Mouse (Mus musculus): ENCODE measurements at regions not wholly inside any gene's neighbourhood (a gene's known extent, or its start where the extent isn't known, plus 50 kb on each side); places are given as distances from the start of the nearest gene placed in this dataset.
"Not testable (repeated sequence)": the region's sequence is repeated elsewhere in the genome, so short reads cannot be mapped to it uniquely, and the experiment has no call there.

GRCm38 (mm10) chr4:153861420-153861819, 95.6 kb upstream of the A430005L14Rik start:
- WGBS, result 57% methylated on average over 8 of the region's 8 CpGs
- no peaks in the 10 kb centered on the region for H3K36me3 ChIP-seq (ENCODE audit: control insufficient read depth, insufficient read depth, low read length)
- H3K9ac ChIP-seq (ENCODE audit: low read depth, low read length), result no peak overlapping the region
- H3K27ac ChIP-seq (replicated peaks; ENCODE audit: insufficient read depth, low read depth, low read length), result no peak overlapping the region
- DNase-seq (ENCODE audit: extremely low read depth, low read depth, low spot score), result no peak
- no peaks in the 10 kb centered on the region for H3K4me1 ChIP-seq (ENCODE audit: control insufficient read depth, insufficient read depth, low read length)
- TF ChIP-seq CTCF (IDR thresholded peaks at IDR 0.05; ENCODE audit: low read depth, low read length) (no peak), POLR2A (IDR thresholded peaks at IDR 0.05; ENCODE audit: extremely low read depth, insufficient read depth, low read length) (no peak)
- no peak overlapping the region for H3K4me3 ChIP-seq (ENCODE audit: insufficient read depth, low read depth, low read length)
- H3K79me2 ChIP-seq (ENCODE audit: control insufficient read depth, insufficient read depth, low read length), result no peaks in the 10 kb centered on the region
- H3K27me3 ChIP-seq (ENCODE audit: control insufficient read depth, insufficient read depth, low read length), result no peaks in the 10 kb centered on the region

- H3K79me2 ChIP-seq (ENCODE audit: control insufficient read depth, insufficient read depth, low read length), result no peaks in the 10 kb centered on the region
- WGBS, result 78% methylated on average over 12 of the region's 12 CpGs
- no peaks in the 10 kb centered on the region for H3K36me3 ChIP-seq (ENCODE audit: control insufficient read depth, insufficient read depth, low read length)
- no peaks in the 10 kb centered on the region for H3K4me1 ChIP-seq (ENCODE audit: control insufficient read depth, insufficient read depth, low read length)
- DNase-seq (ENCODE audit: extremely low read depth, low read depth, low spot score), result no peak
- no peak overlapping the region for H3K9ac ChIP-seq (ENCODE audit: low read depth, low read length)
- no peaks in the 10 kb centered on the region for H3K27me3 ChIP-seq (ENCODE audit: control insufficient read depth, insufficient read depth, low read length)
- H3K27ac ChIP-seq (replicated peaks; ENCODE audit: insufficient read depth, low read depth, low read length), result no peak overlapping the region
- TF ChIP-seq CTCF (IDR thresholded peaks at IDR 0.05; ENCODE audit: low read depth, low read length) (no peak), POLR2A (IDR thresholded peaks at IDR 0.05; ENCODE audit: extremely low read depth, insufficient read depth, low read length) (no peak)
- no peak overlapping the region for H3K4me3 ChIP-seq (ENCODE audit: insufficient read depth, low read depth, low read length)
Observed at GRCm38 (mm10) chr4:153862121-153862660, 94.8 kb upstream of the A430005L14Rik start.

- 70% methylated on average over 3 of the region's 3 CpGs for WGBS
- no peaks in the 10 kb centered on the region for H3K79me2 ChIP-seq (ENCODE audit: control insufficient read depth, insufficient read depth, low read length)
- TF ChIP-seq CTCF (IDR thresholded peaks at IDR 0.05; ENCODE audit: low read depth, low read length) (no peak), POLR2A (IDR thresholded peaks at IDR 0.05; ENCODE audit: extremely low read depth, insufficient read depth, low read length) (no peak)
- H3K4me3 ChIP-seq (ENCODE audit: insufficient read depth, low read depth, low read length), result no peak overlapping the region
- no peaks in the 10 kb centered on the region for H3K27me3 ChIP-seq (ENCODE audit: control insufficient read depth, insufficient read depth, low read length)
- H3K4me1 ChIP-seq (ENCODE audit: control insufficient read depth, insufficient read depth, low read length), result no peaks in the 10 kb centered on the region
- no peaks in the 10 kb centered on the region for H3K36me3 ChIP-seq (ENCODE audit: control insufficient read depth, insufficient read depth, low read length)
- H3K27ac ChIP-seq (replicated peaks; ENCODE audit: insufficient read depth, low read depth, low read length), result no peak overlapping the region
- no peak overlapping the region for H3K9ac ChIP-seq (ENCODE audit: low read depth, low read length)
- DNase-seq (ENCODE audit: extremely low read depth, low read depth, low spot score), result no peak
Observed at GRCm38 (mm10) chr4:153872346-153872745, 84.7 kb upstream of the A430005L14Rik start.

- 88% methylated on average over 1 of the region's 1 CpGs for WGBS
- H3K36me3 ChIP-seq (ENCODE audit: control insufficient read depth, insufficient read depth, low read length); H3K27me3 ChIP-seq (ENCODE audit: control insufficient read depth, insufficient read depth, low read length); H3K27ac ChIP-seq (replicated peaks; ENCODE audit: insufficient read depth, low read depth, low read length); H3K9ac ChIP-seq (ENCODE audit: low read depth, low read length); DNase-seq (ENCODE audit: extremely low read depth, low read depth, low spot score); H3K79me2 ChIP-seq (ENCODE audit: control insufficient read depth, insufficient read depth, low read length); H3K4me3 ChIP-seq (ENCODE audit: insufficient read depth, low read depth, low read length); H3K4me1 ChIP-seq (ENCODE audit: control insufficient read depth, insufficient read depth, low read length): not testable (repeated sequence)
Observed at GRCm38 (mm10) chr4:153875036-153875435, 82.0 kb upstream of the A430005L14Rik start.

GRCm38 (mm10) chr4:153876954-153877642, 79.9 kb upstream of the A430005L14Rik start:
- DNase-seq (ENCODE audit: extremely low read depth, low read depth, low spot score), result peak; percentile 13
- WGBS, result 68% methylated on average over 7 of the region's 7 CpGs
- no peak overlapping the region for H3K9ac ChIP-seq (ENCODE audit: low read depth, low read length)
- no peaks in the 10 kb centered on the region for H3K79me2 ChIP-seq (ENCODE audit: control insufficient read depth, insufficient read depth, low read length)
- H3K27me3 ChIP-seq (ENCODE audit: control insufficient read depth, insufficient read depth, low read length), result no peaks in the 10 kb centered on the region
- H3K4me1 ChIP-seq (ENCODE audit: control insufficient read depth, insufficient read depth, low read length), result no peaks in the 10 kb centered on the region
- no peak overlapping the region for H3K27ac ChIP-seq (replicated peaks; ENCODE audit: insufficient read depth, low read depth, low read length)
- no peak overlapping the region for H3K4me3 ChIP-seq (ENCODE audit: insufficient read depth, low read depth, low read length)
- TF ChIP-seq CTCF (IDR thresholded peaks at IDR 0.05; ENCODE audit: low read depth, low read length) (no peak), POLR2A (IDR thresholded peaks at IDR 0.05; ENCODE audit: extremely low read depth, insufficient read depth, low read length) (no peak)
- H3K36me3 ChIP-seq (ENCODE audit: control insufficient read depth, insufficient read depth, low read length), result no peaks in the 10 kb centered on the region

GRCm38 (mm10) chr4:153883057-153883456, 74.0 kb upstream of the A430005L14Rik start:
- Histone ChIP-seq H3K27me3 (ENCODE audit: control insufficient read depth, insufficient read depth, low read length) (no peaks in the 10 kb centered on the region), H3K4me3 (ENCODE audit: insufficient read depth, low read depth, low read length) (no peak overlapping the region), H3K9ac (ENCODE audit: low read depth, low read length) (no peak overlapping the region), H3K36me3 (ENCODE audit: control insufficient read depth, insufficient read depth, low read length) (no peaks in the 10 kb centered on the region), H3K79me2 (ENCODE audit: control insufficient read depth, insufficient read depth, low read length) (no peaks in the 10 kb centered on the region), H3K27ac (replicated peaks; ENCODE audit: insufficient read depth, low read depth, low read length) (no peak overlapping the region), H3K4me1 (ENCODE audit: control insufficient read depth, insufficient read depth, low read length) (no peaks in the 10 kb centered on the region)
- no peak for DNase-seq (ENCODE audit: extremely low read depth, low read depth, low spot score)
- TF ChIP-seq POLR2A (IDR thresholded peaks at IDR 0.05; ENCODE audit: extremely low read depth, insufficient read depth, low read length) (no peak), CTCF (IDR thresholded peaks at IDR 0.05; ENCODE audit: low read depth, low read length) (no peak)
- 24% methylated on average over 3 of the region's 3 CpGs for WGBS

All from liver, adult 2 months (tissue).